Mouse (Mus musculus): ENCODE results near the gene Itgb2. TPM values are rescaled to one million over a fixed set of nuclear protein-coding genes. Genes with fewer than 3 reads are reported as not detected.

Gene Itgb2
- polyA plus RNA-seq, 1 experiment from 2014 or later, result 10.3 TPM

DNA sequence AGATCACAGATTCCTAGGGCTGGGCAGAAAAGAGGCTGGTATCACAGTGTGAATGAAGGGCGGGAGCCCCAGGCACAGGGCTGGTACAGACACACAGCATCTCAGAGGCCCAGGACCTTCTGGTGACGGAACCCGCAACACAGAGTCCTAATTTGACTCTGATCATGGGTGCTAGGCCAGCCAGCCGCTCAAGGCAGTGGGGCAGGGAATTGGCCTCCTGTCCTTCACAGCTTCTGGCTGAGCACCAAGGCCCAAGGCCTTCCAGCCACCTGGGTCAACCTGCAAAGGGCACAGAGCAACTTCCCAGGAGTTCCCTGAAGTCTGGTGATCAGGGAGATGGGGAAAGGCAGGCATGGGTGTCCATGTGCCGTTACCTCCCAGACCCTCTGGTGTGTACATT, 12.3 kb upstream of the Itgb2 start:
- H3K4me2 ChIP-seq, result no peak overlapping the region
- peaks cover 14% of the 10 kb centered on the region for H3K36me3 ChIP-seq
- no peaks in the 10 kb centered on the region for H3K9me3 ChIP-seq (replicated peaks)
- 0 out of 2 replicates have a peak overlapping the region, but pooled peaks have one; percentile 1 for H3K9ac ChIP-seq
- H3K4me3 ChIP-seq (replicated peaks), result no peak overlapping the region
- DNase-seq (no peak), ATAC-seq (ENCODE audit: low read depth) (no peak)
- no peak overlapping the region for H3K27ac ChIP-seq
- H3K4me1 ChIP-seq (replicated peaks), result peaks cover 45% of the 10 kb centered on the region
- peaks cover 14% of the 10 kb centered on the region for H3K27me3 ChIP-seq
- WGBS (ENCODE audit: insufficient replicate concordance), result 86% methylated on average over 5 of the region's 5 CpGs

GRCm38 (mm10) chr10:77519191-77519590, 10.9 kb upstream of the Itgb2 start:
- ATAC-seq (ENCODE audit: low read depth), result no peak
- Histone ChIP-seq H3K27ac (no peak overlapping the region), H3K36me3 (peaks cover 1% of the 10 kb centered on the region), H3K4me1 (replicated peaks) (peaks cover 53% of the 10 kb centered on the region), H3K9me3 (replicated peaks) (no peaks in the 10 kb centered on the region), H3K4me3 (replicated peaks) (no peak overlapping the region), H3K27me3 (peaks cover 21% of the 10 kb centered on the region), H3K9ac (no peak overlapping the region), H3K4me2 (no peak overlapping the region)
- no peak for DNase-seq
- WGBS (ENCODE audit: insufficient replicate concordance), result 44% methylated on average over 3 of the region's 3 CpGs

DNA sequence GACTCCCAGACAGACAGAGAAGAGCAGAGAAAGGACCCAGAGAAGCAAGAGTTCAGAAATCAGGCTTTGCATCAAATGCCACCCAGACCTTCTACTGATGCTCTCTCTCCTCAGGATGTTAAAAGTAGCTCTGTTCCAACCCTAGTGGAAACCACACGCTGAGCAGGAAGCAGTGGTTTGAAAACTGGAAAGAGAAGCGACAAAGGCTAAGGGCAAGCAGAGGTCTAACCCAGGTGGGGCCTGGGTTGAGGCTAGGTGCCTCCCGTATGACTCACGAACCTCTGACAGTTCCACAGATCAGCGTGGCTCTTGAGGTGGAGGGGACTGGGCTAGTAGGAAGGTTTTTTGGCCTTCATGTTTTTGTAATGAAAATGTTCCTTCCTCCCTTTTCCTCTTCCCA, 9.6 kb upstream of the Itgb2 start:
- no peaks in the 10 kb centered on the region for H3K9me3 ChIP-seq (replicated peaks)
- H3K4me3 ChIP-seq (replicated peaks), result no peak overlapping the region
- peaks cover 43% of the 10 kb centered on the region for H3K4me1 ChIP-seq (replicated peaks)
- no peak overlapping the region for H3K4me2 ChIP-seq
- H3K27me3 ChIP-seq, result peaks cover 21% of the 10 kb centered on the region
- 54% methylated on average over 5 of the region's 5 CpGs for WGBS (ENCODE audit: insufficient replicate concordance)
- DNase-seq (no peak), ATAC-seq (ENCODE audit: low read depth) (no peak)
- H3K36me3 ChIP-seq, result no peaks in the 10 kb centered on the region
- H3K9ac ChIP-seq, result no peak overlapping the region
- no peak overlapping the region for H3K27ac ChIP-seq

DNA sequence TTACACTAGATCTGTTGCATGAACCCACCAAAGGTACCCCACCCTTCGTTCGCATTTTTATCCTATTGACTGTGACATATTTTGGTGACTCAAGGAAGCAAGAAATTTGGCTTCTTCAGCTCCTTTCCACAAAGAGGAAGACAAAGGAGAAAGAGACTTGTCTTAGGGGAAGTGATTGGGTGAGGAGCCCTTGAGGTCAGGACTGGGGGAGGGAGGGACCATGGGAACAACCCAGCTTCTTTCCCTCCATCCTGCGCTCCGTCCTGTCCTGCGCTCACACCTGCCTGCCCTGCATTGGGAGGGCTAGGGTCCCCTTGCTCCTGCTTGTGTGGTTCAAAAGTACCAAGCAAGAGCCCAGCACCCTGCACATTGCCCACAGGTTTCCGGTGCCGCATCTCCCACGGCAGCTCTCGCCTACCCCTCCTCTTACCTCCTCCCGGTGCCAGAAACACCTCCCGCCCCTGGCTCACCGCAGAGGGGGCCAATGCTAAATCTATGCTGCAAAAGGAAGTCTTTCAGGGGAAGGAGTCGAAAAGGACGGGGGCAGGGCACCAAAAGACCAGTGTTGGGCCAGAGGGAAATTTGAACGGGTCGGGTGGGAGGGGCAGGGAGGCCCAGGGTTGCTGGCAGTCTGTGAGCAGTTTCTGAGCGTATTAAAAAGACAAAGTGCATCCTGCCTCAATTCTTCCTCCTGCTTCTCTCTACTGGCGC, 7.9 kb upstream of the Itgb2 start:
- Histone ChIP-seq H3K9ac (no peak overlapping the region), H3K4me1 (replicated peaks) (peaks cover 30% of the 10 kb centered on the region), H3K27ac (no peak overlapping the region; the same call in 1 of the 2 replicates), H3K4me2 (peak overlapping the region; percentile 51), H3K36me3 (no peaks in the 10 kb centered on the region), H3K27me3 (peaks cover 21% of the 10 kb centered on the region), H3K9me3 (replicated peaks) (no peaks in the 10 kb centered on the region), H3K4me3 (replicated peaks) (peak overlapping the region; percentile 25)
- no peak for ATAC-seq (ENCODE audit: low read depth)
- DNase-seq, result no peak
- 9% methylated on average over 18 of the region's 18 CpGs for WGBS (ENCODE audit: insufficient replicate concordance)

DNA sequence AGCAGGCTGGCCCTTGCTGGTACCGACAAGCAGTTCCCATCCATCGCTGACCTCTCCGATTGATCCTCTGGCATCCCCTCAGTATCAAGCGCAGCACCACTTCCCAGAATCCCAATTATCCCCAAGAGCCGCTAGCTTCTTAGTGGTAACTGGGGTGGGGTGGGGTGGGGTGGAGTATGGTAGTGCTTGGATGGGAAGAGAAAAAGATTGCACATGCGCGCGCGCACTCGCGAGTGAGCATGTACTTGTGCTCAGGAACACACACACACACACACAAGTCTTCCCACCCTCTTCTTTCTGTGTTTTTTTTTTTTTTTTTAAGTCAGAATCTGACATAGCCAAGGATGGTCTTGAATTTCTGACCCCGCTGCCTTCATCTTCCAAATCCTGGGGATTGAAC, 7.3 kb upstream of the Itgb2 start:
- WGBS (ENCODE audit: insufficient replicate concordance), result 55% methylated on average over 12 of the region's 12 CpGs
- no peak for DNase-seq
- 0 out of 2 replicates have a peak overlapping the region, but pooled peaks have one; percentile 25 for H3K4me3 ChIP-seq (replicated peaks)
- H3K4me2 ChIP-seq, result peak overlapping the region; percentile 51
- no peak overlapping the region for H3K27ac ChIP-seq
- H3K36me3 ChIP-seq, result no peaks in the 10 kb centered on the region
- ATAC-seq (ENCODE audit: low read depth), result no peak
- peaks cover 26% of the 10 kb centered on the region for H3K4me1 ChIP-seq (replicated peaks)
- no peak overlapping the region for H3K9ac ChIP-seq
- H3K9me3 ChIP-seq (replicated peaks), result no peaks in the 10 kb centered on the region
- peaks cover 21% of the 10 kb centered on the region for H3K27me3 ChIP-seq

- Histone ChIP-seq H3K4me1 (replicated peaks) (peaks cover 28% of the 10 kb centered on the region), H3K4me2 (peak overlapping the region; percentile 17; the same call in 1 of the 2 replicates), H3K27me3 (peaks cover 21% of the 10 kb centered on the region), H3K27ac (no peak overlapping the region), H3K9ac (no peak overlapping the region), H3K9me3 (replicated peaks) (no peaks in the 10 kb centered on the region), H3K4me3 (replicated peaks) (no peak overlapping the region), H3K36me3 (no peaks in the 10 kb centered on the region)
- 25% methylated on average over 7 of the region's 7 CpGs for WGBS (ENCODE audit: insufficient replicate concordance)
- DNase-seq, result no peak
- ATAC-seq (ENCODE audit: low read depth), result no peak
Observed at GRCm38 (mm10) chr10:77523321-77523720, 6.7 kb upstream of the Itgb2 start.

GRCm38 (mm10) chr10:77526488-77526887, 3.6 kb upstream of the Itgb2 start:
- Histone ChIP-seq H3K4me3 (replicated peaks) (no peak overlapping the region), H3K4me2 (no peak overlapping the region), H3K4me1 (replicated peaks) (peaks cover 52% of the 10 kb centered on the region), H3K27ac (no peak overlapping the region), H3K27me3 (peaks cover 20% of the 10 kb centered on the region), H3K9me3 (replicated peaks) (no peaks in the 10 kb centered on the region), H3K36me3 (no peaks in the 10 kb centered on the region), H3K9ac (no peak overlapping the region)
- no peak for ATAC-seq (ENCODE audit: low read depth)
- no peak for DNase-seq
- WGBS (ENCODE audit: insufficient replicate concordance), result 78% methylated on average over 2 of the region's 2 CpGs

DNA sequence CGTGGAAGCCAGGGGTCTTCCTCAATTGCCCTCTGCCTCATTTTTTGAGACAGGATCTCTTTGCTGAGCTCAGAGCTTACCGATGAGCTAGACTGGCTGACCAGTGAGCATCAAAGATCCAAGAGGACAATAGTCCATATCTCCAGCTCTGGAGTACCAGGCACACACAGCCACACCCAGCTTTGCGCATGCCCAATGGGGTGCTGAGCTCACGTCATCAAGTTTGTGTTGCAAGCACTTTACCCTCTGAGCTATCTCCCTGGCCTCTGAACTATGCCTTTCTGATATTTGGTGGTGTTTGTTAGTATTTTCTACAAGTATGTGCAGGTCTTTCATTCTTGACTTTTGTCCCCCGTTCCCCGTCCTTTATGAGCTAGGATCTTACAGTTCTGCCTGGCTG, 1.4 kb upstream of the Itgb2 start:
- no peaks in the 10 kb centered on the region for H3K27me3 ChIP-seq
- H3K27ac ChIP-seq, result no peak overlapping the region
- 63% methylated on average over 6 of the region's 6 CpGs for WGBS (ENCODE audit: insufficient replicate concordance)
- DNase-seq, result no peak
- peaks cover 45% of the 10 kb centered on the region for H3K4me1 ChIP-seq (replicated peaks)
- no peak overlapping the region for H3K4me2 ChIP-seq
- H3K9ac ChIP-seq, result no peak overlapping the region
- ATAC-seq (ENCODE audit: low read depth), result 0 out of 2 replicates have a peak, but pooled peaks have one; percentile 33
- H3K9me3 ChIP-seq (replicated peaks), result no peaks in the 10 kb centered on the region
- no peaks in the 10 kb centered on the region for H3K36me3 ChIP-seq
- no peak overlapping the region for H3K4me3 ChIP-seq (replicated peaks)

DNA sequence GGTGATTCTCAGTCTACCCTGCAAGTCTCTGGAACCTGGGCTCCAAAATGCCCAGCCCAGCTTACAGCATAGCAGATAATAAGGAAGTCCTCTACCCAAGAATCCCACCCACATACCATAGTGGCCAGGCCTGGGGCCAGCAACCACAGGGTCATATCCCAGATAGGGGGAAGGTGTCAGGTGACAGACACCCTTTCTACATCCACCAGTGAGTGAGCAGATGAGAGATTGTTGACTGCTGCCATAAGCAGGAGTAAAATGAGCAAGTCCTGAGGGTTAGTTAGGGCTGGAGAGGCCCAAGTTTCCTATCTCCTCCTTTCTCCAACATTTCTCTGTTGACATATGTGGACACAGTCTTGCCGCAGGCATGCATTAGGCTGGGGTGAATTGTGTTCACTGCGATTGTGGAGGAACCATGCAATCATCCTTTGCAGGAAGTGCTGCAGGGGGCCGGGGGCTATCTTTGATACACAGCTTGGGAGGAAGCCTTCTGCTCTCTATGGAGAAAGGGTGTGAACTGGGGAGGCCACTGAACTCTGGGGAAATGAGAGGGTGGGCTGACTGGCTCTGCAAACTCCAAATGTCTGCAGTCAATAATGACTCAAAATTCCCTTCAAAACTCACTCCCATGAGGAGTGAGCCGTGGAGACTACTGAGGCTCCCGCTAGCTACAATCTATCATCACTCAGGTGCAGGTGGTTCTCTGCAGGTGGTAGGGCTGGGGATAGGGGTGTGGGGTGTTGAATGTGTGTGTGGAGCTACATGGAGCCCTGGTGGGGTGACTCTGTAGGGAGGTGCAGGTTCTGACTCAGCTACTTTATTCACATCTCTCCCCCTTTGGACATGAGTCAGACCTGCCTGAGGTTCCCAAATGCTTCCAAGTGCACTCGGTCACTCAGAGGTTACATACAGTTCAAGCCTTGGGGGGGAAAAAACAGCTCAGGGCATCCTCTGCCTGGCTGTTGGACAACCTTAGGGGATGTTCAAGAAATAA, 1.3 kb downstream of the Itgb2 start:
- DNase-seq, result peak; percentile 28

DNA sequence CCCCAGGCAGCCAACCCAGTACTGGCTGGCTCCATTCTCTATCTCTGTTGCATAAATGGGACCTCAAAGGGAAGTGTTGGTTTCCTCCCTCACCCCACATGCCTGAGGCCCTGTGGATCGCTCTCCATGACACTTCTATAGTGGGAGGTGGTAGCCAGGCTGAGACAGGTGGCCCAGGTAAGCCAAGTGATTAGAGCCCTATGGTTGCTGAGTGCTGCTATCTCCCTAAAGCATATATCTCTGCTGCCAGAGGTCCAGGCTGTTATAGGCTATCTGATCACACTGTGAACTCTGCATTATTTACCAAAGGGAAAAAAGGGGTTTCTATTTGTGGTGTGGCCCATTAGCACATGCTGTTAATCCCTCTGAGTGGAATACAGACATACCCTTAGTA, 2.0 kb downstream of the Itgb2 start:
- Histone ChIP-seq H3K4me2 (peak overlapping the region; percentile 53; the same call in 1 of the 2 replicates), H3K9me3 (replicated peaks) (no peaks in the 10 kb centered on the region), H3K36me3 (no peaks in the 10 kb centered on the region), H3K4me3 (replicated peaks) (no peak overlapping the region), H3K27ac (peak overlapping the region; percentile 65), H3K9ac (no peak overlapping the region), H3K27me3 (no peaks in the 10 kb centered on the region), H3K4me1 (replicated peaks) (peaks cover 41% of the 10 kb centered on the region)
- 29% methylated on average over 1 of the region's 1 CpGs for WGBS (ENCODE audit: insufficient replicate concordance)
- DNase-seq, result no peak
- peak; percentile 51 for ATAC-seq (ENCODE audit: low read depth)

More for the DNA sequence above, 1.3 kb downstream of the Itgb2 start:
- peak overlapping the region; percentile 45; the same call in 1 of the 2 replicates for H3K9ac ChIP-seq
- H3K27ac ChIP-seq, result peak overlapping the region; percentile 65
- H3K4me1 ChIP-seq (replicated peaks), result peaks cover 41% of the 10 kb centered on the region
- peak overlapping the region; percentile 42 for H3K4me3 ChIP-seq (replicated peaks)
- peak overlapping the region; percentile 53 for H3K4me2 ChIP-seq
- no peaks in the 10 kb centered on the region for H3K36me3 ChIP-seq
- ATAC-seq (ENCODE audit: low read depth), result peak; percentile 61
- H3K27me3 ChIP-seq, result no peaks in the 10 kb centered on the region
- 23% methylated on average over 6 of the region's 6 CpGs for WGBS (ENCODE audit: insufficient replicate concordance)
- H3K9me3 ChIP-seq (replicated peaks), result no peaks in the 10 kb centered on the region

- Histone ChIP-seq H3K9me3 (replicated peaks) (no peaks in the 10 kb centered on the region), H3K4me3 (replicated peaks) (no peak overlapping the region), H3K9ac (no peak overlapping the region), H3K27ac (peak overlapping the region; percentile 45), H3K27me3 (no peaks in the 10 kb centered on the region), H3K36me3 (no peaks in the 10 kb centered on the region), H3K4me2 (no peak overlapping the region), H3K4me1 (replicated peaks) (peaks cover 15% of the 10 kb centered on the region)
- 37% methylated on average over 8 of the region's 8 CpGs for WGBS (ENCODE audit: insufficient replicate concordance)
- ATAC-seq (ENCODE audit: low read depth) (no peak), DNase-seq (no peak)
Observed at GRCm38 (mm10) chr10:77536727-77537126, 6.7 kb downstream of the Itgb2 start.

Data from liver, embryonic 13.5 days (tissue).